Mouse (Mus musculus): ENCODE measurements around the gene Defa22.
"Not testable (repeated sequence)": the region's sequence is repeated elsewhere in the genome, so short reads cannot be mapped to it uniquely, and the experiment has no call there.

The Defa22 gene
- long read RNA-seq, experiment 1: 0 reads
- long read RNA-seq, experiment 2: 0 reads

GRCm38 (mm10) chr8:21161977-21162376 lies at the start of gene Defa22:
Gene Defa22 (plus strand): TSS chr8:21162277.
- intact Hi-C loops (cut with DNase I): not testable (repeated sequence)

DNA sequence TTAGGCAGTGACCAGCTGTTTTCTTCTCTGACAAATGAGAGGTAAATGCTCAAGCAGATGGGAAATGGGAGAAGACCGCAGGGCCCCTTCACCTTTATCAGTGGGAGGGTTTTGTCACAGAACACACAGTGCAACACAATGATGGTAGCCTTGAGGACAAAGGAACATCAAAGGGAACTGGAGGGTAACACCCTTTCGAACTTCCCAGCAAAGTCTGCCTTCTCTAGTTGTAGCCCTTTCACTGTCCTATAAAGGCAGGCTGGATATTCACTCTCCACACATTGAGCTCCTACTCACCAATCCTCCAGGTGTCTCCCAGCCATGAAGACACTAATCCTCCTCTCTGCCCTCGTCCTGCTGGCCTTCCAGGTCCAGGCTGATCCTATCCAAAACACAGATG lies 27.7 kb upstream of the Defa22 start, which contains the start of gene Defa30:
TSS of gene Defa30 (plus strand) at position 301 of the 400 bp plus-strand sequence.
- intact Hi-C loops (cut with DNase I): not testable (repeated sequence)

- intact Hi-C loops (cut with DNase I): not testable (repeated sequence)
Observed at GRCm38 (mm10) chr8:21191314-21191713, 29.2 kb downstream of the Defa22 start, which contains the start of gene Defa31. Gene Defa31 (plus strand): TSS chr8:21191614.

DNA sequence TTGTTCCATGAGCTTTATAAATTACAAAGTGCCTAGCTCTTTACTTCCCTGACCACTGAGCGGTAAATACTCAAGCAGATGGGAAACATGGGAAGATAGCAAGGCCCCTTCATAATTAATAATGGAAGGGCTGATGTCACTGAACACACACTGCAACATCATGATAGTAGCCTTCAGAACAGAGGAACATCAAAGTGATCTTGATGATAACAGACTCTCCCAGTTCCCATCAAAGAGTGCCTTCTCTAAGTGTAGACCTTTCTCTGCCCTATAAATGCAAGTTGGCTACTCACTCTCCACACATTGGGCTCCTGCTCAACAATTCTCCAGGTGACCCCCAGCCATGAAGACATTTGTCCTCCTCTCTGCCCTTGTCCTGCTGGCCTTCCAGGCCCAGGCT lies 39.2 kb downstream of the Defa22 start, which contains the start of gene Gm15293:
TSS of gene Gm15293 (plus strand) at position 301 of the 400 bp plus-strand sequence.
- intact Hi-C loops (cut with DNase I): not testable (repeated sequence)

All from adrenal gland (tissue).